Mouse (Mus musculus): ENCODE data around the gene Ntng1. TPM values are rescaled to one million over a fixed set of nuclear protein-coding genes. Genes with fewer than 3 reads are reported as not detected.

Ntng1 gene
- polyA plus RNA-seq, 1 experiment from 2014 or later = 1.2 TPM

DNA sequence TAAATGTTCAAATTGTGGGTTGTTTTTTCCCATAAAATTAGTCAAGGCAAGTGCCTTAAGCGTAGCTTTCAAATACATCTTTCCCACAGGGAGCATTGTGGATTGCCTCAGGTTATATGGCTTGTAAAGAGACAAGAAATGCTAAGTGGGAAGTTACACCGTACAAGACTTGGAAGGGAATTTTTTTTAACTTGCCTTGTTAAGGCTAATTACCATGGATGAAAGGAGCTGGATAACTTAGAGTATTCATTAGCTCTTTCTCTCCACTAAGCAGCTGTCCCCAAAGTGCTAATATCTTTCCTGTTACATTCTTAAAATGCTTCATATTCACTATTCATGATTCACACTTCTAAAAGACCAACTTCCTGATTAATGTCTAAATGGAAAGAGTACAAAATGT, 133.4 kb downstream of the Ntng1 start:
- H3K9me3 ChIP-seq (ENCODE audit: control insufficient read depth, low read length) = no peaks in the 10 kb centered on the region
- ATAC-seq (ENCODE audit: low FRiP score, low TSS enrichment) = no peak
- H3K4me2 ChIP-seq (replicated peaks; ENCODE audit: low read depth) = no peak overlapping the region
- no peaks in the 10 kb centered on the region for H3K4me1 ChIP-seq (replicated peaks; ENCODE audit: control insufficient read depth, insufficient read depth)
- H3K9ac ChIP-seq (ENCODE audit: low read length) = no peak overlapping the region
- WGBS = 84% methylated on average over 2 of the region's 2 CpGs
- DNase-seq (ENCODE audit: low spot score) = no peak
- TF ChIP-seq CTCF (IDR thresholded peaks at IDR 0.05; ENCODE audit: low read depth) (no peak), EP300 (optimal IDR thresholded peaks at IDR 0.05) (no peak)
- H3K27me3 ChIP-seq (ENCODE audit: control insufficient read depth, insufficient read depth, low read length) = no peaks in the 10 kb centered on the region
- H3K27ac ChIP-seq (replicated peaks) = no peak overlapping the region
- H3K4me3 ChIP-seq (ENCODE audit: low read depth, low read length) = no peak overlapping the region
- H3K36me3 ChIP-seq (ENCODE audit: control insufficient read depth, insufficient read depth, low read length) = no peaks in the 10 kb centered on the region

DNA sequence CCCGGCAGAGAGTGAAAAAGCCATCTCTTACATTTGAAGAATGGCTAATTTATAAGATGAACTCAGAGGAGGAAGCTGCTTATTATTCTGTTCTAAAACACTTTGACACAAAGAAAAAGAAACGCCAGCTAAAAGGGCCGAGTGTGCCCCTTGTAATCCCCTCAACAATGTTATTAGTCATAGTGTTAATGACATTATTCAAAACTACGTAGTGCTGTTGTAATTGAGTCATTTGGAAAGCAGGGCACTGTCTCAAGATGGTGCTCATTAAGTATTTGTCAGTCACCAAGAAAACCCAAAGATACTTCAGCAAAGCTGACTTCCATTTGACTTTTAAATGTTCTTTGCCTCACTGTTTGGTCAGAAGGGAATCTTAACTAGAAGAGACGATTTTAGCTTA, 143.5 kb downstream of the Ntng1 start:
- TF ChIP-seq CTCF (IDR thresholded peaks at IDR 0.05; ENCODE audit: low read depth) = no peak
- TF ChIP-seq EP300 (optimal IDR thresholded peaks at IDR 0.05) = no peak
- Histone ChIP-seq H3K27ac (replicated peaks) (no peak overlapping the region), H3K36me3 (ENCODE audit: control insufficient read depth, insufficient read depth, low read length) (no peaks in the 10 kb centered on the region), H3K27me3 (ENCODE audit: control insufficient read depth, insufficient read depth, low read length) (no peaks in the 10 kb centered on the region), H3K9ac (ENCODE audit: low read length) (no peak overlapping the region), H3K4me2 (replicated peaks; ENCODE audit: low read depth) (no peak overlapping the region), H3K4me3 (ENCODE audit: low read depth, low read length) (no peak overlapping the region), H3K4me1 (replicated peaks; ENCODE audit: control insufficient read depth, insufficient read depth) (no peaks in the 10 kb centered on the region), H3K9me3 (ENCODE audit: control insufficient read depth, low read length) (no peaks in the 10 kb centered on the region)
- no peak for ATAC-seq (ENCODE audit: low FRiP score, low TSS enrichment)
- no peak for DNase-seq (ENCODE audit: low spot score)
- 37% methylated on average over 5 of the region's 5 CpGs for WGBS

DNA sequence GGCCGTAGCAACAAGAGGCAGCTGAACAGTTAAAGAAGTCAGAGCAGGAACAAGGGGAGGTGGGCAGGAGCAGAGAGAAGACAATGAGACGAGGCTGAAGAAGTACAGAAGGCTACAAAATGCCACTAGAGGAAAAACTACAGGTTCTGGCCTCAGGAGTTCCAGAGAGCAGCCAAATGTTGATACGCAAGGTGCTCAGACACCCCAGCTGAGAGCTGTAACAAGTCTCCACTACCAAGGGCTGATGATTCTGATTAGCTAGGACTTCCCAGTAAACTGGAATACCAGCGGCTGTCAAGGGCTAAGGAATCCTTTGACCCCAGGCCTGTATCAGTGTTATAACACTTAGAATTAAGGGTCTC, 148.2 kb downstream of the Ntng1 start:
- Histone ChIP-seq H3K9ac (ENCODE audit: low read length) (no peak overlapping the region), H3K27me3 (ENCODE audit: control insufficient read depth, insufficient read depth, low read length) (no peaks in the 10 kb centered on the region), H3K4me1 (replicated peaks; ENCODE audit: control insufficient read depth, insufficient read depth) (no peaks in the 10 kb centered on the region), H3K36me3 (ENCODE audit: control insufficient read depth, insufficient read depth, low read length) (no peaks in the 10 kb centered on the region), H3K9me3 (ENCODE audit: control insufficient read depth, low read length) (no peaks in the 10 kb centered on the region), H3K4me2 (replicated peaks; ENCODE audit: low read depth) (no peak overlapping the region), H3K4me3 (ENCODE audit: low read depth, low read length) (no peak overlapping the region), H3K27ac (replicated peaks) (no peak overlapping the region)
- DNase-seq (ENCODE audit: low spot score) = no peak
- no peak for ATAC-seq (ENCODE audit: low FRiP score, low TSS enrichment)
- TF ChIP-seq CTCF (IDR thresholded peaks at IDR 0.05; ENCODE audit: low read depth) = no peak
- TF ChIP-seq EP300 (optimal IDR thresholded peaks at IDR 0.05) = no peak
- 67% methylated on average over 4 of the region's 4 CpGs for WGBS

DNA sequence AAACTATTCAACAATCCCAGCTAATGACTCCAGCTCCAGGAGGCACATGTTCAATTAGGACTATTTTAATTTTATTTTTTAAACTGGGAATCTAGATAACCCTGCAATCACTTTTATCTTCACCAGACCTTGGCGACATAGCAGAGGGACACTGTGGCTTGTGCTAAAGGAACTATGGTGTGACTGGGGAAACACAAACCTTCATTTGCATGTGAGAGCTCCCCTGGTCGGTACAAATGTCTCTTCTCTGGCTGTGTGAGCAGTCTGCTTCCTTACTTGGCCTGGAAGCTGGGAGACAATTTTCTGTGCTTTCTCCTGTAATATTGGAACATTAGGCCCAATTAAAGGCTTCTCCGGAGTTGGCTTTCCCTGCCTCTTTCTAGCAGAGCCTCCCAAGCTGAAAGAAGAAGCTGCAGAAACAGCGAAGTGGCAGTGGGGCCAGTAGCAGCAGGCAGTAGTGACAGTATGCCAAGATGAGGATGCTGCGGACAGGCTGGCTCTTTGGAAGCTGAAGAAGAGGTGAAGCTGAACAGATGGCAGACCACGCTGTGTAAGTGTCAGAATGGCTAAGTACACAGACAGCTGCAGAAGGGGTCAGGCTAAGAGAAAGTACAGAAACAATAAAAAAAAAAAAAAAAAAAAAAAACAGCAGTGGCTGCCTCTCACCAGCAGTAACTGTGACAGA, 148.7 kb downstream of the Ntng1 start:
- WGBS = 43% methylated on average over 6 of the region's 6 CpGs
- Histone ChIP-seq H3K27me3 (ENCODE audit: control insufficient read depth, insufficient read depth, low read length) (no peaks in the 10 kb centered on the region), H3K9ac (ENCODE audit: low read length) (no peak overlapping the region), H3K27ac (replicated peaks) (no peak overlapping the region), H3K4me2 (replicated peaks; ENCODE audit: low read depth) (no peak overlapping the region), H3K4me1 (replicated peaks; ENCODE audit: control insufficient read depth, insufficient read depth) (no peaks in the 10 kb centered on the region), H3K9me3 (ENCODE audit: control insufficient read depth, low read length) (no peaks in the 10 kb centered on the region), H3K36me3 (ENCODE audit: control insufficient read depth, insufficient read depth, low read length) (no peaks in the 10 kb centered on the region), H3K4me3 (ENCODE audit: low read depth, low read length) (no peak overlapping the region)
- DNase-seq (ENCODE audit: low spot score) = no peak
- no peak for ATAC-seq (ENCODE audit: low FRiP score, low TSS enrichment)
- TF ChIP-seq CTCF (IDR thresholded peaks at IDR 0.05; ENCODE audit: low read depth) (no peak), EP300 (optimal IDR thresholded peaks at IDR 0.05) (no peak)

DNA sequence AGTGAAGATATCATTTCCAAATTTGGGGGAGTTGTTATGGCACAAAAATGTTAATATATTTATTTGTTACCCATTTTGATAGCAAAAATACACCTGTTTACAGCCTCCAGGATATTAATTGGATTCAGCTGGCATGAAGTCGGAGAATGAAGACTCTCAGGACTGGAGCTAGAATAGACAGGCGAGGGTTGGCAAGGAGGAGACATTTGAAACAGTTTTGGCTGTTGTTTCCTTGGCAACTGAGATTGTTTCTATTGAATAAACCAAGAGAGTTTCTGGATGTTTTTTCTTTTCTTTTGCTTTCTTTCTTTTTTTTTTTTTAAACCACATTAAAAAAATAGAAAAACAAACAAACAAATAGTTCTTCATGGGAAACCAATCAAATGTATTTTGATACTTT, 159.7 kb downstream of the Ntng1 start:
- TF ChIP-seq EP300 (optimal IDR thresholded peaks at IDR 0.05) = no peak
- TF ChIP-seq CTCF (IDR thresholded peaks at IDR 0.05; ENCODE audit: low read depth) = no peak
- no peak overlapping the region for H3K4me2 ChIP-seq (replicated peaks; ENCODE audit: low read depth)
- no peak overlapping the region for H3K9ac ChIP-seq (ENCODE audit: low read length)
- no peaks in the 10 kb centered on the region for H3K36me3 ChIP-seq (ENCODE audit: control insufficient read depth, insufficient read depth, low read length)
- no peaks in the 10 kb centered on the region for H3K9me3 ChIP-seq (ENCODE audit: control insufficient read depth, low read length)
- H3K4me1 ChIP-seq (replicated peaks; ENCODE audit: control insufficient read depth, insufficient read depth) = no peaks in the 10 kb centered on the region
- 54% methylated on average over 2 of the region's 2 CpGs for WGBS
- no peak for DNase-seq (ENCODE audit: low spot score)
- no peak for ATAC-seq (ENCODE audit: low FRiP score, low TSS enrichment)
- H3K27ac ChIP-seq (replicated peaks) = no peak overlapping the region
- H3K4me3 ChIP-seq (ENCODE audit: low read depth, low read length) = no peak overlapping the region
- H3K27me3 ChIP-seq (ENCODE audit: control insufficient read depth, insufficient read depth, low read length) = no peaks in the 10 kb centered on the region

DNA sequence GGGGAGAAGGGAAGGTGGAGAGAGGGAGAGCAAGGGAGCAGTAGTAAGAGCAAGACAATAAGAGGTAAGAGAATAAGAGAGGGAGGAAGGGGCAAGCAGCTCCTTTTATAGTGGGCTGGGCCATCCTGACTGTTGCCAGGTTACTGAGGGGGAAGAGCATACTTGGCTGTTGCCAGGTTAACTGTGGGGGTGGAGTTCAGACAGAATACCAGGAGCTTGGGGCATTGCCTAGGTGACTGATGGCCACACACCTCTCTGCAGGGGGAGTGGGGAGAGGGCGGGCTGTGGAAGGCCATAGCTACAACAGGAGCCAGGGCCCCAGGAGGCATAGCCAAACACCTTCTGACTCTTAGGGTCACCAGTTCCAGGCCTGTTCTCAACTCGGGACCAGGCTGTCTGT, 166.2 kb downstream of the Ntng1 start:
- Histone ChIP-seq H3K4me3 (ENCODE audit: low read depth, low read length) (no peak overlapping the region), H3K36me3 (ENCODE audit: control insufficient read depth, insufficient read depth, low read length) (no peaks in the 10 kb centered on the region), H3K4me2 (replicated peaks; ENCODE audit: low read depth) (no peak overlapping the region), H3K27me3 (ENCODE audit: control insufficient read depth, insufficient read depth, low read length) (no peaks in the 10 kb centered on the region), H3K9ac (ENCODE audit: low read length) (no peak overlapping the region), H3K4me1 (replicated peaks; ENCODE audit: control insufficient read depth, insufficient read depth) (no peaks in the 10 kb centered on the region), H3K9me3 (ENCODE audit: control insufficient read depth, low read length) (no peaks in the 10 kb centered on the region), H3K27ac (replicated peaks) (no peak overlapping the region)
- DNase-seq (ENCODE audit: low spot score) = no peak
- WGBS = 53% methylated on average over 2 of the region's 2 CpGs
- TF ChIP-seq CTCF (IDR thresholded peaks at IDR 0.05; ENCODE audit: low read depth) (no peak), EP300 (optimal IDR thresholded peaks at IDR 0.05) (no peak)
- ATAC-seq (ENCODE audit: low FRiP score, low TSS enrichment) = no peak

Measured in stomach, postnatal 0 days (tissue).